Mouse (Mus musculus) intestine, postnatal 0 days (tissue): ENCODE measurements around the gene Xpot. TPM values are rescaled to one million over a fixed set of nuclear protein-coding genes. Genes with fewer than 3 reads are reported as not detected.

ENCODE experiments used
- ATAC-seq: fragments of 200-750 bp; cut with Nextera tagmentation; 2 replicates; pipeline ENCODE4 v1.8.0; 2017; ENCODE audit warnings: mild to moderate bottlenecking, moderate TSS enrichment, moderate library complexity
- H3K27ac ChIP-seq: fragments of 300-500 bp; sonication (generic); 2 replicates; pipeline ENCODE4 v1.5.1; 2014; ENCODE audit warnings: mild to moderate bottlenecking, low read depth, low read length, moderate library complexity
- H3K27me3 ChIP-seq: fragments of 300-500 bp; sonication (generic); replicated peaks from 2 replicates; pipeline ENCODE4 v1.6.1; 2014; ENCODE audit warnings: low read length, mixed read lengths; ENCODE audit not compliant: control insufficient read depth, insufficient read depth
- H3K36me3 ChIP-seq: fragments of 300-500 bp; sonication (generic); 2 replicates; pipeline ENCODE4 v1.6.1; 2014; ENCODE audit warnings: mild to moderate bottlenecking, moderate library complexity; ENCODE audit not compliant: control insufficient read depth, insufficient read depth
- H3K4me1 ChIP-seq: fragments of 300-500 bp; sonication (generic); replicated peaks from 2 replicates; pipeline ENCODE4 v1.6.1; 2014; ENCODE audit warnings: antibody characterized with exemption, low read length, mixed read lengths; ENCODE audit not compliant: control insufficient read depth, insufficient read depth
- H3K4me2 ChIP-seq: fragments of 300-500 bp; sonication (generic); replicated peaks from 2 replicates; pipeline ENCODE4 v1.6.1; 2014; ENCODE audit warnings: low read depth, mild to moderate bottlenecking, moderate library complexity
- H3K4me3 ChIP-seq: fragments of 300-500 bp; sonication (generic); 2 replicates; pipeline ENCODE4 v1.5.1; 2014; ENCODE audit warnings: low read depth, low read length
- H3K9ac ChIP-seq: fragments of 300-500 bp; sonication (generic); 2 replicates; pipeline ENCODE4 v1.6.1; 2014; ENCODE audit warnings: mild to moderate bottlenecking, low read depth, low read length
- H3K9me3 ChIP-seq: fragments of 300-500 bp; sonication (generic); 2 replicates; pipeline ENCODE4 v1.6.1; 2016; ENCODE audit warnings: mixed run types; ENCODE audit not compliant: control insufficient read depth
- CTCF ChIP-seq: sonication (generic); IDR thresholded peaks from 2 replicates; pipeline ENCODE4 v1.5.1; 2016; ENCODE audit warnings: low read depth, mild to moderate bottlenecking, control low read depth, antibody characterized with exemption, moderate library complexity
- WGBS: fragments of 180-500 bp; shearing (Covaris S2); extraction: QIAGEN DNeasy Blood & Tissue Kit; methylation state at CpG from one replicate; pipeline ENCODE4 v1.1.7; 2014; 5-methylcytosine and 5-hydroxymethylcytosine counted together
- polyA plus RNA-seq: library from polyadenylated mRNA; unstranded; fragments of >200 nt; fragmentation: Nextera tagmentation; extraction: Ambion mirVana; gene quantifications from 2 replicates; pipeline ENCODE4 v1.2.1, GENCODE M21; 2015

Xpot gene
- polyA plus RNA-seq, 1 experiment from 2014 or later = 19.5 TPM

DNA sequence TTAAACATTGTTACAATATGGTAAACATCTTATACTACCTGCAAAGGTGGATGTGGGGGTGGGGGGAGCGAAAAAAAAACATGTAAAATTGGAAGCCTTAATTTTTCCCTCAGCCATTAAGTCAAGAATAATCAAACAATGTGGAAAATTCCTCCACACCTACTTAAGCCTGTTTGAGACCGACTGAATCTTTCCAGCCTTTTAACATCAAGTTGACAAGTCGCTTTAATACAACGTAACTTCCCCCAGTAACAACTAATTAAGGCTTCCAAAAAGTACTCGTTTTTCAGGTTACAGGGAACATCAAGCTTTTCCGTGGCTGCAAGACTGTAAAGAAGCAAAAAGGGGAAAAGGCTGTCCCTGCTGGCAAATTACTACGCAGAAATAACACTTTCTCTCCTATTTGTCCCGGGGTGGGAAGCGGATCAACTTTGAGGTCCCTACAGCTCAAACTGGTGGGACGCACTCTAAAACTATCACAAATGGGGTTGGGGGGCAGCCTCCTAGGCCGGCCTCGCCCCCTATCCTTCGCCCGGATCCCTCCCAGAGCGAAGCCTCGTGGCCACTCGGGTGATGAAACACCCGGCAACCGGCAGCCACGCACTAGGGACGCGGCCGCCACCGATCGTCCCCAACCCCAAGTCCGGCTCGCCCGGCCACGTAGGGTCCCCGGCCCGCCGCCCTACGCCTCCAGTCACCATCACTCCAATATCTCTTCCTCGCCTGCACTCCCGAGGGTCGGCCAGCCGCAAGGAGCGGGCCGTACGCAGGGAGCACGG, 536 bp downstream of the Xpot start:
- H3K27me3 ChIP-seq = no peaks in the 10 kb centered on the region
- peak overlapping the region; percentile 83 for H3K4me3 ChIP-seq
- H3K9me3 ChIP-seq = no peaks in the 10 kb centered on the region
- H3K36me3 ChIP-seq = peaks cover 19% of the 10 kb centered on the region
- H3K9ac ChIP-seq = peak overlapping the region; percentile 82
- H3K4me2 ChIP-seq = peak overlapping the region; percentile 88
- 0 out of 2 replicates have a peak, but pooled peaks have one; percentile 1 for TF ChIP-seq CTCF
- peak overlapping the region; percentile 92 for H3K27ac ChIP-seq
- ATAC-seq = peak; percentile 52
- H3K4me1 ChIP-seq = peaks cover 5% of the 10 kb centered on the region; the same call in 1 of the 2 replicates
- WGBS = under 1% methylated on average over 41 of the region's 41 CpGs

DNA sequence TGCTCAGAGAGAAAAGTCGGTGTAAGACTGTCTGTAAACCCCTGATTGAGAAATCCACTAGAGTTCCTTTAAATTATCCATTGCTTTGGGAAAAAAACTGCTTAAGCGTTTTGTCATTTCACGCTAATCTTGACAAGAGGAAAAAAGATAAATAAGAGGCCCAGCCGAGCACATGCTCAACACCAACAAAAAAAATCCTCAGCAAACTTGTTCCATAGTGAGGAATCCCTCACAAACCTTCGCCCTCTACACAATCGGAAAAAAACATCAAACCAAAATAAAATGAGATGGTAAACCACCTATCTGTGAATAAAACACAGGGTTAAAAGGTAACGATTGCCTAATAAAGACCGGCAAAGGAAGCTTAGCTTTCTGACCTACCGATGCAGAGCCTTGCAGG, 1.1 kb downstream of the Xpot start:
- Histone ChIP-seq H3K36me3 (peaks cover 25% of the 10 kb centered on the region), H3K4me1 (peaks cover 5% of the 10 kb centered on the region; the same call in 1 of the 2 replicates), H3K9me3 (no peaks in the 10 kb centered on the region), H3K4me3 (peak overlapping the region; percentile 83), H3K4me2 (peak overlapping the region; percentile 88), H3K27ac (0 out of 2 replicates have a peak overlapping the region, but pooled peaks have one; percentile 3), H3K9ac (peak overlapping the region; percentile 82; the same call in 1 of the 2 replicates), H3K27me3 (no peaks in the 10 kb centered on the region)
- TF ChIP-seq CTCF = no peak
- no peak for ATAC-seq
- WGBS = 6% methylated on average over 9 of the region's 9 CpGs

DNA sequence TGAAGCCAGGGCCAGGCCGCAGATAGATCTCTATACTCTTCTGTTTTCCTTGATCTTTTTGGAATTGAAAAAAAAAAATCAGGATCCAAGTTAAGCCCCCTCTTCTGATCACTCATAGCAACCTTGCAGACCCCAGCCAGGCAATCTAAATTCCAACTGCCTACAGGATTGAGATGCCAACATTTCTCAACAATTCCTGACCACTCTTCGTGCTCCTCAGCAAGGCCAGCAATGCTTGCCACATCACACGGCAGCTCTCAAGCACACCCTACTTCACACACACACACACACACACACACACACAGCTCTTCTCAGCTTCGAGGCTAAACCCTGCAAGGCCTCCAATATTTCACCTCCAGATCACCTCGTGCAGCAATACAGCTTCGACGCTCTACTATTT, 2.5 kb downstream of the Xpot start:
- Histone ChIP-seq H3K27me3 (no peaks in the 10 kb centered on the region), H3K4me2 (no peak overlapping the region), H3K4me3 (no peak overlapping the region), H3K36me3 (peaks cover 34% of the 10 kb centered on the region), H3K9me3 (no peaks in the 10 kb centered on the region), H3K4me1 (peaks cover 5% of the 10 kb centered on the region; the same call in 1 of the 2 replicates), H3K27ac (no peak overlapping the region), H3K9ac (no peak overlapping the region)
- no peak for TF ChIP-seq CTCF
- WGBS = 86% methylated on average over 7 of the region's 7 CpGs
- ATAC-seq = no peak

DNA sequence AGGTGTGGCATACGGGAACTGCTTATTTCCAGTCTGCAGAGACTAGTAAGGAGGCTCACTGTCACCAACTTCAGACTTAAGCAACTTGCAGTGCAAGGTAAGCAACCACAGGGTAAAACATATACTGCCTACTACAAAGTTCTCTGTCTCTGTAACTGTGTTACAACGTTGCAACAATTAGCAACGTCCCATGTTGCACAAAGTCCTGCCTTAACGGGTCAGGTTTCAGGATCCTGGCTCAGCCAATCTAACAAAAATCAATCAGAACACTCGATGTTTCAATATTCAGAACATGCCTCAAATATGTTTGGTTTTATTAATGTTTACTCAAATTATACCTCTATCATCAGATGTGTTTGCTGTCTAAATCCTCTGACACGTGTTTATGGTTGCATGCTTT, 3.7 kb downstream of the Xpot start:
- no peak overlapping the region for H3K27ac ChIP-seq
- H3K4me1 ChIP-seq = peaks cover 5% of the 10 kb centered on the region; the same call in 1 of the 2 replicates
- 69% methylated on average over 6 of the region's 6 CpGs for WGBS
- no peaks in the 10 kb centered on the region for H3K9me3 ChIP-seq
- peaks cover 43% of the 10 kb centered on the region for H3K36me3 ChIP-seq
- TF ChIP-seq CTCF = no peak
- no peak overlapping the region for H3K4me3 ChIP-seq
- ATAC-seq = no peak
- H3K4me2 ChIP-seq = no peak overlapping the region
- no peak overlapping the region for H3K9ac ChIP-seq
- no peaks in the 10 kb centered on the region for H3K27me3 ChIP-seq

DNA sequence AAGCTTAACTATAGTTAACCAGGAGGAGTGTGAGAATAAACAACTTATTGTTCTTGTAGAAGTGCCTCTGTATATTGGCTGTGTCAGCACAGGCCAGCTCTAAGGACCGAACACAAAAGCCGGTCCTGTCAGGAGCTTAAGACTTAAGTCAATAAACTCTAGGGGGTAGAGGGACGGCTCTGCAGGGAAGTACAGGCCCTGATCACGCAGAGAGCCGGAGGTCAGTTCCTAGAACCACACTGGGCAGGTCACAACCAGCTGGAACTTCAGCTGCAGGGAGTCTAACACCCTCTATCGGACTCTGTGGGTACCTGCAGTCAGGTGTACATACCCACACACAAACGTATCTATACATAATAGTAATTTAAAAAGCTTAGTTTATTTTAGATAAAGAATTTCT, 10.2 kb downstream of the Xpot start:
- TF ChIP-seq CTCF = no peak
- Histone ChIP-seq H3K27ac (no peak overlapping the region), H3K4me3 (no peak overlapping the region), H3K4me1 (0 out of 2 replicates have a peak, but pooled peaks cover 2% of the 10 kb centered on the region), H3K4me2 (no peak overlapping the region), H3K9ac (no peak overlapping the region), H3K9me3 (no peaks in the 10 kb centered on the region), H3K36me3 (peaks cover 82% of the 10 kb centered on the region), H3K27me3 (no peaks in the 10 kb centered on the region)
- WGBS = 52% methylated on average over 7 of the region's 7 CpGs
- ATAC-seq = no peak

DNA sequence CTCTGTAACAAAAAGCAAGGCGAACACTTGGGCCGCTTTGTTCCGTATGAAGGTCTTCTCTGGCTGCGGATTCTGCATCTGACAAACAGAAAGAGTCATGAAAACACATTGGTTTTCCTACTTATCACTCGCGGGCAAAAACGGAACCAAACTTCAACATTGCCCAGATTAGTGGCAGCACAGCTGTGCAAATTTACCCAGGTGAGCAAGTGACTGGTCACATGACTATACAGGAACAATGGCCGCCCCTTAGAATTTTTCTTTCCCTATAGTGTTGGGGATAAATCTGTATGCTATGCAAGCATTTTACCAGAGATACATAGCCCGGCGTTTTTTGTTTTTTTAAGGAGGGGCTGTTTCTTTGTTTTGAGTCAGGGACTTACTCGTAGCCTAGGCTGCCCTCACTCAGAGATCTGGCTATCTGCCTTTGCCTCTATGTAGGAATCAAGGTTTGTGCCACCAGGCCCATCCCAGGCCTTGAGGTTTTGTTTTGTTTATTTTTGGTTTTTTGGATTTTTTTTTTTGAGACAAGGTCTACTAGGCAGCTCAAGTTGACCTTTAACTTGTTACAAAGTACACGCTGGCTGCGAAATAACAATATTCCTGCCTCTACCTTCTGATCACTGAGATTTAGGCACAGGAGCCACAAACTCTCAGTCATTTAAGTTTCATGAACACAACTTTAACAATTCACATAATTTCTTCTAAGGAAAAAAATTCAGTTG, 10.8 kb downstream of the Xpot start:
- Histone ChIP-seq H3K36me3 (peaks cover 81% of the 10 kb centered on the region), H3K9ac (no peak overlapping the region), H3K27me3 (no peaks in the 10 kb centered on the region), H3K4me2 (no peak overlapping the region), H3K4me3 (no peak overlapping the region), H3K9me3 (no peaks in the 10 kb centered on the region), H3K27ac (no peak overlapping the region), H3K4me1 (0 out of 2 replicates have a peak, but pooled peaks cover 2% of the 10 kb centered on the region)
- WGBS = 82% methylated on average over 13 of the region's 13 CpGs
- no peak for TF ChIP-seq CTCF
- no peak for ATAC-seq
